Mouse (Mus musculus) embryonic fibroblast, embryonic 13.5 days (primary cell): ENCODE data around the gene Bcat2.

Experiments
- CTCF ChIP-seq: IDR thresholded peaks from 2 replicates; pipeline ENCODE4 v1.5.1; 2011; ENCODE audit warnings: mild to moderate bottlenecking, control low read depth, low read length, moderate library complexity, borderline replicate concordance; ENCODE audit not compliant: insufficient read depth
- POLR2A ChIP-seq: IDR thresholded peaks from 2 replicates; pipeline ENCODE4 v1.6.1; 2011; ENCODE audit warnings: low read depth, mild to moderate bottlenecking, control low read depth, low read length, moderate library complexity

- TF ChIP-seq CTCF (no peak), POLR2A (no peak)
These were observed 47.2 kb downstream of the Bcat2 start, which contains the start of gene Fut1 for GRCm38 (mm10) chr7:45617042-45617695.
